Mouse (Mus musculus): Measurements from ENCODE around the gene Cttnbp2nl. TPM values are rescaled to one million over a fixed set of nuclear protein-coding genes. Genes with fewer than 3 reads are reported as not detected.
A peak's percentile ranks its signal among the peaks of the same experiment; 100 is the strongest.

Cttnbp2nl gene
- polyA plus RNA-seq, 1 experiment = 2.2 TPM

GRCm38 (mm10) chr3:105047616-105048015, 5.3 kb downstream of the Cttnbp2nl start:
- Histone ChIP-seq H3K4me1 (peaks cover 8% of the 10 kb centered on the region), H3K4me3 (replicated peaks) (peak overlapping the region; percentile 42), H3K36me3 (replicated peaks; ENCODE audit: low read length) (no peaks in the 10 kb centered on the region), H3K27me3 (replicated peaks) (peaks cover 43% of the 10 kb centered on the region), H3K9me3 (no peaks in the 10 kb centered on the region)
- TF ChIP-seq GATA1 (IDR thresholded peaks at IDR 0.05; ENCODE audit: borderline replicate concordance, low read length) = no peak
- TF ChIP-seq FLI1 (IDR thresholded peaks at IDR 0.05; ENCODE audit: low read length) = no peak

GRCm38 (mm10) chr3:105046870-105047269, 6.1 kb downstream of the Cttnbp2nl start:
- H3K4me1 ChIP-seq = 0 out of 2 replicates have a peak, but pooled peaks cover 3% of the 10 kb centered on the region
- no peak for TF ChIP-seq FLI1 (IDR thresholded peaks at IDR 0.05; ENCODE audit: low read length)
- no peak for TF ChIP-seq GATA1 (IDR thresholded peaks at IDR 0.05; ENCODE audit: borderline replicate concordance, low read length)
- H3K9me3 ChIP-seq = no peaks in the 10 kb centered on the region
- no peak overlapping the region for H3K4me3 ChIP-seq (replicated peaks)
- peaks cover 36% of the 10 kb centered on the region for H3K27me3 ChIP-seq (replicated peaks)
- no peaks in the 10 kb centered on the region for H3K36me3 ChIP-seq (replicated peaks; ENCODE audit: low read length)

DNA sequence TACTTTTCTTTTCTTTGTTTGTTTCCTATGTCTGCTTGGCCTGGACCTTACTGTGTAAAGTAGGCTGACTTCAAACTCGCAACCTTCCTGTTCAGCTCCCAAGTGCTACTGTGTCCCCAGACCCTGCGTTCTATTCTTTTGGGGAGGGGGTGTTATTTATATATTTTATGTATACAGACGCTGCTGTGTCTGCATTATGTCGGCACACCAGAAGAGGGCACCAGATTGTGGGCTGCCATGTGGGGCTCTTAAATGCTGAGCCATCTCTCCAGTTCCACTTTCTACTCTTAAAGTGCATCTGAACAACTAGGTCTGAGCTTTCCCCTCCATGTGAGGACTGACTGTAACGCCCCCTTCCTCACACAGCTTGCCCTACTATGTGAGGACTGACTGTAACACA, 9.2 kb downstream of the Cttnbp2nl start:
- H3K9me3 ChIP-seq = no peaks in the 10 kb centered on the region
- peaks cover 32% of the 10 kb centered on the region for H3K27me3 ChIP-seq (replicated peaks)
- H3K4me1 ChIP-seq = 0 out of 2 replicates have a peak, but pooled peaks cover 3% of the 10 kb centered on the region
- TF ChIP-seq FLI1 (IDR thresholded peaks at IDR 0.05; ENCODE audit: low read length) = no peak
- no peaks in the 10 kb centered on the region for H3K36me3 ChIP-seq (replicated peaks; ENCODE audit: low read length)
- no peak overlapping the region for H3K4me3 ChIP-seq (replicated peaks)

DNA sequence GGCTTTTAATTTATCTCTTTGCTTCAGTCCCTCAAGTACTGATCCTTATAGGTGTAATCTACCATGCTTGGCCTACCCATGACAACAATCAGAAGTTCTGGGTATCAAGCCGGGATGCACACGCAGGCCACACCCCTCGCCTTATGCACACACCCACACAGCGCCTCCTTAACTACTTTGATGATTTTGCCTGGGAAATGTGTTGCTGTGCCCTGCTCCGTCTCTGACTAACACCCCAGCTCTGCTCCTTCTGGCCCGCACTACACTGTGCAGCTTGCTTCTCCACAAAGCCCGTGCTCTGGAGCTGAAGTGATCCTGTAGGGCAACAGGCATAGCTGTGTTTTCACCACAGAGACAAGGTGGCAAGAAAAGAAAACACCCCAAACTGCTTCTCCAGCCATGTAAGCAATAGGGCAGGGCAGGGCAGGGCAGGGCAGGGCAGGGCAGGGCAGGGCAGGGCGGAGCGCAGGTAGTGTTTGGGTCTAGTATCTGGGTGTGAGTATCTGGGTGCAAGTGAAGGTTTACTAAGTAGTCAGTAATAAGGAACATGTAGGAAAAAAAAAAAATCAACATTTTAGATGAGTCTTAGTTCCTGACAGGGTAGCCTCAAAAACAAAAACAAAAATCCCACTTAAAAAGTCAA, 11.8 kb downstream of the Cttnbp2nl start:
- Histone ChIP-seq H3K36me3 (replicated peaks; ENCODE audit: low read length) (no peaks in the 10 kb centered on the region), H3K4me3 (replicated peaks) (no peak overlapping the region), H3K9me3 (no peaks in the 10 kb centered on the region), H3K27me3 (replicated peaks) (peaks cover 23% of the 10 kb centered on the region), H3K4me1 (peaks cover 5% of the 10 kb centered on the region)
- TF ChIP-seq FLI1 (IDR thresholded peaks at IDR 0.05; ENCODE audit: low read length) (no peak), GATA1 (IDR thresholded peaks at IDR 0.05; ENCODE audit: borderline replicate concordance, low read length) (no peak)

GRCm38 (mm10) chr3:105040002-105040401, 12.9 kb downstream of the Cttnbp2nl start:
- no peak for TF ChIP-seq FLI1 (IDR thresholded peaks at IDR 0.05; ENCODE audit: low read length)
- TF ChIP-seq GATA1 (IDR thresholded peaks at IDR 0.05; ENCODE audit: borderline replicate concordance, low read length) = no peak
- Histone ChIP-seq H3K4me1 (peaks cover 5% of the 10 kb centered on the region), H3K36me3 (replicated peaks; ENCODE audit: low read length) (no peaks in the 10 kb centered on the region), H3K9me3 (no peaks in the 10 kb centered on the region), H3K4me3 (replicated peaks) (no peak overlapping the region), H3K27me3 (replicated peaks) (peaks cover 20% of the 10 kb centered on the region)

DNA sequence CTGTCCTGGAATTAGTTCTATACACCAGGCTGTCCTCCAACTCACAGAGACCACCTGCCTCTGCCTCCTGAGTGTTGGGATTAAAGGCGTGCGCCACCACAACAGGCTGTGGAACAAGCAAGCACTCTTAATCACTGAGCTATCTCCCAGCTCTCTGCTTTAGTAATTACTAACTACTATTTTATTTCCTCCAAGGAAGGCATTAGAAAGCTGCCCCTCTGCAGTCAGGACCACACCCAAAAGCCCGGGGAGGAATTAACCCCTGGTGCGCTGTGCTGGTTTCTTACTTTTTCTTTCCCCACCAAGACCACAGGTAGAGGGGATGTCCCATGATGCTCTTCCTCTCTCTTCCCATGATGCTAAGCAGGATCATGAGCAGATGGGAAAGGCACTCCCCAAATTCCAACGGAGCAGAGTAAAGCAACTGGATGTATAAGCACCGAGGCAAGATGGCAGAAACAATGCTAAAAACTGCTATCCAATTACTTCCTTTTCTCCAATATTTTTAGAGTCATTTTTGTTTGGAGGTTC, 15.6 kb downstream of the Cttnbp2nl start:
- H3K27me3 ChIP-seq (replicated peaks) = peaks cover 15% of the 10 kb centered on the region
- TF ChIP-seq GATA1 (IDR thresholded peaks at IDR 0.05; ENCODE audit: borderline replicate concordance, low read length) (no peak), FLI1 (IDR thresholded peaks at IDR 0.05; ENCODE audit: low read length) (no peak)
- H3K4me3 ChIP-seq (replicated peaks) = no peak overlapping the region
- no peaks in the 10 kb centered on the region for H3K9me3 ChIP-seq
- H3K4me1 ChIP-seq = peaks cover 5% of the 10 kb centered on the region
- H3K36me3 ChIP-seq (replicated peaks; ENCODE audit: low read length) = no peaks in the 10 kb centered on the region

GRCm38 (mm10) chr3:105036281-105036847, 16.6 kb downstream of the Cttnbp2nl start:
- no peak overlapping the region for H3K4me3 ChIP-seq (replicated peaks)
- H3K36me3 ChIP-seq (replicated peaks; ENCODE audit: low read length) = no peaks in the 10 kb centered on the region
- H3K27me3 ChIP-seq (replicated peaks) = peaks cover 15% of the 10 kb centered on the region
- TF ChIP-seq GATA1 (IDR thresholded peaks at IDR 0.05; ENCODE audit: borderline replicate concordance, low read length) (no peak), FLI1 (IDR thresholded peaks at IDR 0.05; ENCODE audit: low read length) (no peak)
- H3K4me1 ChIP-seq = peaks cover 5% of the 10 kb centered on the region
- no peaks in the 10 kb centered on the region for H3K9me3 ChIP-seq

GRCm38 (mm10) chr3:105023371-105024005, 29.5 kb downstream of the Cttnbp2nl start:
- H3K27me3 ChIP-seq (replicated peaks) = peaks cover 4% of the 10 kb centered on the region
- H3K9me3 ChIP-seq = peaks cover 8% of the 10 kb centered on the region
- H3K36me3 ChIP-seq (replicated peaks; ENCODE audit: low read length) = no peaks in the 10 kb centered on the region
- H3K4me1 ChIP-seq = peaks cover 8% of the 10 kb centered on the region
- no peak overlapping the region for H3K4me3 ChIP-seq (replicated peaks)
- TF ChIP-seq FLI1 (IDR thresholded peaks at IDR 0.05; ENCODE audit: low read length) (no peak), GATA1 (IDR thresholded peaks at IDR 0.05; ENCODE audit: borderline replicate concordance, low read length) (no peak)

GRCm38 (mm10) chr3:105019826-105020692, 32.9 kb downstream of the Cttnbp2nl start:
- no peaks in the 10 kb centered on the region for H3K36me3 ChIP-seq (replicated peaks; ENCODE audit: low read length)
- no peaks in the 10 kb centered on the region for H3K9me3 ChIP-seq
- peaks cover 8% of the 10 kb centered on the region for H3K27me3 ChIP-seq (replicated peaks)
- TF ChIP-seq GATA1 (IDR thresholded peaks at IDR 0.05; ENCODE audit: borderline replicate concordance, low read length) = no peak
- no peak for TF ChIP-seq FLI1 (IDR thresholded peaks at IDR 0.05; ENCODE audit: low read length)
- no peak overlapping the region for H3K4me3 ChIP-seq (replicated peaks)
- H3K4me1 ChIP-seq = peaks cover 8% of the 10 kb centered on the region
